Mouse (Mus musculus): Measurements from ENCODE around the gene Mansc1. TPM values are rescaled to one million over a fixed set of nuclear protein-coding genes. Genes with fewer than 3 reads are reported as not detected.

Mansc1 gene
- polyA plus RNA-seq, 1 experiment from 2014 or later = 0.93 TPM

- WGBS = 67% methylated on average over 5 of the region's 5 CpGs
- Histone ChIP-seq H3K27ac (ENCODE audit: low read depth, low read length) (no peak overlapping the region), H3K9me3 (ENCODE audit: control insufficient read depth, low read length) (no peaks in the 10 kb centered on the region), H3K9ac (ENCODE audit: low read depth, low read length) (no peak overlapping the region), H3K27me3 (ENCODE audit: control insufficient read depth, insufficient read depth, low read length) (no peaks in the 10 kb centered on the region), H3K4me2 (replicated peaks; ENCODE audit: low read depth, low read length) (no peak overlapping the region), H3K4me3 (ENCODE audit: low read depth, low read length) (no peak overlapping the region), H3K4me1 (replicated peaks; ENCODE audit: control insufficient read depth, insufficient read depth, low read length) (0 out of 2 replicates have a peak, but pooled peaks cover 3% of the 10 kb centered on the region), H3K36me3 (ENCODE audit: control insufficient read depth, insufficient read depth, low read length) (no peaks in the 10 kb centered on the region)
- no peak for DNase-seq (ENCODE audit: low spot score)
- no peak for ATAC-seq (ENCODE audit: low FRiP score)
Observed at GRCm38 (mm10) chr6:134567986-134568556, 64.2 kb downstream of the Mansc1 start.

GRCm38 (mm10) chr6:134566818-134567485 is 65.3 kb downstream of the Mansc1 start, which contains the start of gene Lrp6:
Gene Lrp6, minus strand, starts transcription at chr6:134566965.
- Histone ChIP-seq H3K27me3 (ENCODE audit: control insufficient read depth, insufficient read depth, low read length) (no peaks in the 10 kb centered on the region), H3K4me1 (replicated peaks; ENCODE audit: control insufficient read depth, insufficient read depth, low read length) (0 out of 2 replicates have a peak, but pooled peaks cover 3% of the 10 kb centered on the region), H3K4me3 (ENCODE audit: low read depth, low read length) (peak within 1 kb of the TSS; percentile 86), H3K4me2 (replicated peaks; ENCODE audit: low read depth, low read length) (peak within 1 kb of the TSS; percentile 80), H3K9ac (ENCODE audit: low read depth, low read length) (peak within 1 kb of the TSS; percentile 99), H3K9me3 (ENCODE audit: control insufficient read depth, low read length) (no peaks in the 10 kb centered on the region), H3K36me3 (ENCODE audit: control insufficient read depth, insufficient read depth, low read length) (no peaks in the 10 kb centered on the region), H3K27ac (ENCODE audit: low read depth, low read length) (peak within 1 kb of the TSS; percentile 96)
- under 1% methylated on average over 65 of the region's 99 CpGs for WGBS
- ATAC-seq (ENCODE audit: low FRiP score) (peak; percentile 94), DNase-seq (ENCODE audit: low spot score) (peak; percentile 92)

- peak; percentile 76 for ATAC-seq (ENCODE audit: low FRiP score)
- no peaks in the 10 kb centered on the region for H3K9me3 ChIP-seq (ENCODE audit: control insufficient read depth, low read length)
- 0% methylated on average over 33 of the region's 64 CpGs for WGBS
- H3K36me3 ChIP-seq (ENCODE audit: control insufficient read depth, insufficient read depth, low read length) = no peaks in the 10 kb centered on the region
- 0 out of 2 replicates have a peak, but pooled peaks cover 3% of the 10 kb centered on the region for H3K4me1 ChIP-seq (replicated peaks; ENCODE audit: control insufficient read depth, insufficient read depth, low read length)
- H3K4me3 ChIP-seq (ENCODE audit: low read depth, low read length) = peak overlapping the region; percentile 86
- H3K27ac ChIP-seq (ENCODE audit: low read depth, low read length) = peak overlapping the region; percentile 96
- peak overlapping the region; percentile 99 for H3K9ac ChIP-seq (ENCODE audit: low read depth, low read length)
- H3K27me3 ChIP-seq (ENCODE audit: control insufficient read depth, insufficient read depth, low read length) = no peaks in the 10 kb centered on the region
- peak overlapping the region; percentile 80 for H3K4me2 ChIP-seq (replicated peaks; ENCODE audit: low read depth, low read length)
- DNase-seq (ENCODE audit: low spot score) = peak; percentile 51
Observed at GRCm38 (mm10) chr6:134566248-134566817, 66.0 kb downstream of the Mansc1 start.

GRCm38 (mm10) chr6:134565606-134566247 is 66.6 kb downstream of the Mansc1 start:
- 1% methylated on average over 19 of the region's 19 CpGs for WGBS
- DNase-seq (ENCODE audit: low spot score) (peak; percentile 59), ATAC-seq (ENCODE audit: low FRiP score) (no peak)

GRCm38 (mm10) chr6:134564539-134564938 is 67.7 kb downstream of the Mansc1 start:
- 77% methylated on average over 2 of the region's 2 CpGs for WGBS
- H3K4me3 ChIP-seq (ENCODE audit: low read depth, low read length) = no peak overlapping the region
- no peak overlapping the region for H3K27ac ChIP-seq (ENCODE audit: low read depth, low read length)
- no peaks in the 10 kb centered on the region for H3K27me3 ChIP-seq (ENCODE audit: control insufficient read depth, insufficient read depth, low read length)
- no peaks in the 10 kb centered on the region for H3K36me3 ChIP-seq (ENCODE audit: control insufficient read depth, insufficient read depth, low read length)
- H3K4me1 ChIP-seq (replicated peaks; ENCODE audit: control insufficient read depth, insufficient read depth, low read length) = 0 out of 2 replicates have a peak, but pooled peaks cover 3% of the 10 kb centered on the region
- H3K9ac ChIP-seq (ENCODE audit: low read depth, low read length) = no peak overlapping the region
- H3K4me2 ChIP-seq (replicated peaks; ENCODE audit: low read depth, low read length) = no peak overlapping the region
- no peaks in the 10 kb centered on the region for H3K9me3 ChIP-seq (ENCODE audit: control insufficient read depth, low read length)
- DNase-seq (ENCODE audit: low spot score) = no peak
- no peak for ATAC-seq (ENCODE audit: low FRiP score)

More at GRCm38 (mm10) chr6:134565606-134566247, 66.6 kb downstream of the Mansc1 start:
- H3K9ac ChIP-seq (ENCODE audit: low read depth, low read length) = peak overlapping the region; percentile 99
- H3K4me1 ChIP-seq (replicated peaks; ENCODE audit: control insufficient read depth, insufficient read depth, low read length) = 0 out of 2 replicates have a peak, but pooled peaks cover 3% of the 10 kb centered on the region
- H3K27ac ChIP-seq (ENCODE audit: low read depth, low read length) = peak overlapping the region; percentile 96
- H3K36me3 ChIP-seq (ENCODE audit: control insufficient read depth, insufficient read depth, low read length) = no peaks in the 10 kb centered on the region
- no peaks in the 10 kb centered on the region for H3K9me3 ChIP-seq (ENCODE audit: control insufficient read depth, low read length)
- H3K4me2 ChIP-seq (replicated peaks; ENCODE audit: low read depth, low read length) = peak overlapping the region; percentile 80
- peak overlapping the region; percentile 86 for H3K4me3 ChIP-seq (ENCODE audit: low read depth, low read length)
- no peaks in the 10 kb centered on the region for H3K27me3 ChIP-seq (ENCODE audit: control insufficient read depth, insufficient read depth, low read length)

GRCm38 (mm10) chr6:134559635-134560034 is 72.7 kb downstream of the Mansc1 start:
- Histone ChIP-seq H3K4me2 (replicated peaks; ENCODE audit: low read depth, low read length) (no peak overlapping the region), H3K36me3 (ENCODE audit: control insufficient read depth, insufficient read depth, low read length) (no peaks in the 10 kb centered on the region), H3K9me3 (ENCODE audit: control insufficient read depth, low read length) (no peaks in the 10 kb centered on the region), H3K4me1 (replicated peaks; ENCODE audit: control insufficient read depth, insufficient read depth, low read length) (no peaks in the 10 kb centered on the region), H3K27me3 (ENCODE audit: control insufficient read depth, insufficient read depth, low read length) (no peaks in the 10 kb centered on the region), H3K9ac (ENCODE audit: low read depth, low read length) (no peak overlapping the region), H3K27ac (ENCODE audit: low read depth, low read length) (no peak overlapping the region), H3K4me3 (ENCODE audit: low read depth, low read length) (no peak overlapping the region)
- no peak for ATAC-seq (ENCODE audit: low FRiP score)
- 69% methylated on average over 3 of the region's 3 CpGs for WGBS
- no peak for DNase-seq (ENCODE audit: low spot score)

Other genes starting within 250 kb of the Mansc1 start
- 0.15 and 0.17 TPM in 2 replicates for gene Bcl2l14, start 236.2 kb downstream of the Mansc1 start, polyA plus RNA-seq (2014; fragmentation: Nextera tagmentation; extraction: Ambion mirVana)
- 28.9 and 37.1 TPM in 2 replicates for gene Lrp6, start 65.5 kb downstream of the Mansc1 start, polyA plus RNA-seq (2014; fragmentation: Nextera tagmentation; extraction: Ambion mirVana)
- gene Borcs5, start 7.0 kb upstream of the Mansc1 start, polyA plus RNA-seq (2014; fragmentation: Nextera tagmentation; extraction: Ambion mirVana) = 33.2 and 37.4 TPM in 2 replicates
- gene Dusp16, start 160.1 kb upstream of the Mansc1 start, polyA plus RNA-seq (2014; fragmentation: Nextera tagmentation; extraction: Ambion mirVana) = 13.0 and 16.3 TPM in 2 replicates
- gene Crebl2, start 197.7 kb upstream of the Mansc1 start, polyA plus RNA-seq (2014; fragmentation: Nextera tagmentation; extraction: Ambion mirVana) = 1.3 and 1.4 TPM in 2 replicates

Data from hindbrain, embryonic 11.5 days (tissue).